Mouse (Mus musculus): Measurements from ENCODE around the gene Lhfpl2.

GRCm38 (mm10) chr13:94135180-94135579 is 77.6 kb downstream of the Lhfpl2 start:
- TF ChIP-seq POLR2A (IDR thresholded peaks at IDR 0.05; ENCODE audit: insufficient read depth, low read depth, low read length) (no peak), CTCF (IDR thresholded peaks at IDR 0.05; ENCODE audit: insufficient read depth, low read depth, low read length) (no peak)
